Mouse (Mus musculus): Measurements from ENCODE around the gene Rnf39. TPM values are rescaled to one million over a fixed set of nuclear protein-coding genes. Genes with fewer than 3 reads are reported as not detected.

Gene Rnf39
- polyA plus RNA-seq, 1 experiment from 2014 or later = 0.46 TPM

DNA sequence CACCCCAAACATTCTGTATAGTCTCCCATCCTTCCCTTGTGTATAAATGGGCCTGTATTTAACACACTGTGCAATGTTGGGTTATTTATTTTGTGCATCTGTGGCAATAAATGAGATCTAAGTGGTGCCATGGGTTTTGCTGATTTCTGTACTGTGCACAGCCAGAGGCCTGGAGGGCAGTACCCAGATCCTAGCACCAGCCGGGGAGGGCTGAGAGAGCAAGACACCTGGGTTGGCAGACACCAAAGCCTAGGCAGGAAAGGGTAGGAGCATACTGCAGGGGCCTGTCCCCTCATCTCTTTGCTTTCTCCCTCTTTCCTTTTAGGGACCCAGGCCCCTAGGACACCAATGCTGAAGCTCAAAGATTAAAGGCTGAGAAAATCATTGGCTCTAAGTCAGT is 5.6 kb downstream of the Rnf39 start:
- DNase-seq (ENCODE audit: low spot score, missing footprints) (peak; percentile 65), ATAC-seq (ENCODE audit: low FRiP score) (no peak)
- Histone ChIP-seq H3K4me2 (no peak overlapping the region), H3K4me3 (ENCODE audit: low read depth, low read length) (no peak overlapping the region), H3K36me3 (ENCODE audit: control insufficient read depth, insufficient read depth, low read length) (peaks cover 7% of the 10 kb centered on the region; the same call in 1 of the 2 replicates), H3K27ac (ENCODE audit: low read depth, low read length) (no peak overlapping the region), H3K4me1 (ENCODE audit: control insufficient read depth, insufficient read depth, low read length) (peaks cover 14% of the 10 kb centered on the region), H3K27me3 (ENCODE audit: control insufficient read depth, insufficient read depth, low read length) (peaks cover 28% of the 10 kb centered on the region), H3K9me3 (ENCODE audit: control insufficient read depth, low read length) (no peaks in the 10 kb centered on the region), H3K9ac (ENCODE audit: low read length) (no peak overlapping the region)
- WGBS = 96% methylated on average over 1 of the region's 1 CpGs

DNA sequence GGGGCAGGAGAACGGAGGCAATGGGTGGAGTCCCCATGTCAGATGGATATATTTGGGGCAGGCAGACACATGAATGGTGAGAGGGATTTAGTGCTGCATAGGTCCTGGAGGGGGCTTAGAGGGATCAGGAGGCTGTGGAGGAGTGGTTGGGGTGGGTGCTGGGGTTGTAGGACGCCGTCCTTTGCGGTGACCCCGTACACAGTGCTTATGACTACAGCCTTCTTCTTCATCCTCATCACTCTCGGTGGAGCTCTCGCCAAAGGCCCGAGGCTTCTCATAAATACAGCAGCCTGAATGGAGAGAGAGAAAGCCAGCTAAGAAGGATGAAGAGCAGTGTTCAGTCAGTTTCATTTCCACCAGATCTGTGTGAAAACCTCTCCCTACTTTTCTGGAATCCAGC is 6.5 kb downstream of the Rnf39 start:
- no peak overlapping the region for H3K4me3 ChIP-seq (ENCODE audit: low read depth, low read length)
- H3K9ac ChIP-seq (ENCODE audit: low read length) = no peak overlapping the region
- WGBS = 89% methylated on average over 8 of the region's 8 CpGs
- ATAC-seq (ENCODE audit: low FRiP score) = no peak
- H3K4me1 ChIP-seq (ENCODE audit: control insufficient read depth, insufficient read depth, low read length) = peaks cover 14% of the 10 kb centered on the region
- DNase-seq (ENCODE audit: low spot score, missing footprints) = peak; percentile 12
- no peak overlapping the region for H3K4me2 ChIP-seq
- H3K9me3 ChIP-seq (ENCODE audit: control insufficient read depth, low read length) = no peaks in the 10 kb centered on the region
- peaks cover 7% of the 10 kb centered on the region; the same call in 1 of the 2 replicates for H3K36me3 ChIP-seq (ENCODE audit: control insufficient read depth, insufficient read depth, low read length)
- no peak overlapping the region for H3K27ac ChIP-seq (ENCODE audit: low read depth, low read length)
- peaks cover 18% of the 10 kb centered on the region for H3K27me3 ChIP-seq (ENCODE audit: control insufficient read depth, insufficient read depth, low read length)

DNA sequence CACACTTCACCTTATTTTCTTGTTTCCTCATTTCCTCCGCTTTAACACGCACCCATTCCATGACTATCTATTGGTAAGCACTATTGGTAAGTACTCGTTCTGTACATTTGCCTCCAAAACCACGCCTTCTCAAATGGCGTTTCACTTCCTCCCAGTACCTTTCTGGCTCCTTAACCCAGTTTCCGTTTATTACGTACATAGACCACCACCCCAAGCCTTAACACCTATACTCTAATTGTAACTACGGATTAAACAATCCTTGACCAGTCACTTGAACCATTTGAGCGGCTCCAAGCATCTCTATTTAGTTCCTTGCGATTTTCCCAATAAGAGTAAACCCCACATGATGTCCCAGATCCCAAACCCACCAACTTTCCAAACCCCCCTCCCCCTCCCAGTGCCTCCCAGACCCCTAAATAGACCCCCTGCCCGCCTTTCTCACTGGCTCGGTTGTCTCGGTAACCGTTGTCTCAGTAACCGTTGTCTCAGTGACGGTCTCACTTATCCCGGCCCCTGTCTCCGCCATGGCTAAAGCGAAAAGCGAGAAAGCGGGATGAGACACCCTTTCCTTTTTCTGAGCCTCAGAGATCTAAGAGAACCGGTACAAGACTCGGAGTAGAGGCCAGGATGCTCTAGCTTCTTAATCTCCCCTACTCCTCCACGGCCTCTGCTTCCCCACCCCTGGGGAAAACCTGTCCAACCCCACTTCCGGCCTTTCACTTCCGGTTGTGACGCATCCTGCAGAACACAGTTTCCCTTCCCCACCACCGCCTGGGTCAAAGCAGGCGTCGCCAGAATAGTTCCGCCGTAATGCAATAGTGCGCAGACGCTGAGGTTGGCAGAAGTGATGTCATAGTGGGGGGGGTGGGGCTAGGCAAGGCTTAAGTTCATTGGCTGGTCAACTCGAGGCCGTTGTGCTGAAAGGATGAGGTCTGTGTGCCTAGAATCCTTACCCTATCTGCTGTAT is 8.5 kb downstream of the Rnf39 start, which contains the start of gene Ppp1r11:
Gene Ppp1r11, minus strand, starts transcription at position 761 of the 967 bp plus-strand sequence.
- Histone ChIP-seq H3K4me1 (ENCODE audit: control insufficient read depth, insufficient read depth, low read length) (peaks cover 14% of the 10 kb centered on the region), H3K4me3 (ENCODE audit: low read depth, low read length) (peak within 1 kb of the TSS; percentile 60), H3K27ac (ENCODE audit: low read depth, low read length) (peak within 1 kb of the TSS; percentile 77), H3K4me2 (peak within 1 kb of the TSS; percentile 56), H3K27me3 (ENCODE audit: control insufficient read depth, insufficient read depth, low read length) (peaks cover 4% of the 10 kb centered on the region; the same call in 1 of the 2 replicates), H3K9me3 (ENCODE audit: control insufficient read depth, low read length) (no peaks in the 10 kb centered on the region), H3K9ac (ENCODE audit: low read length) (peak within 1 kb of the TSS; percentile 74), H3K36me3 (ENCODE audit: control insufficient read depth, insufficient read depth, low read length) (peaks cover 7% of the 10 kb centered on the region; the same call in 1 of the 2 replicates)
- WGBS = 2% methylated on average over 36 of the region's 36 CpGs
- ATAC-seq (ENCODE audit: low FRiP score) = peak; percentile 96
- DNase-seq (ENCODE audit: low spot score, missing footprints) = peak; percentile 99

GRCm38 (mm10) chr17:36952631-36953030 is 9.9 kb downstream of the Rnf39 start:
- DNase-seq (ENCODE audit: low spot score, missing footprints) (peak; percentile 72), ATAC-seq (ENCODE audit: low FRiP score) (no peak)
- Histone ChIP-seq H3K4me3 (ENCODE audit: low read depth, low read length) (no peak overlapping the region), H3K4me1 (ENCODE audit: control insufficient read depth, insufficient read depth, low read length) (peaks cover 13% of the 10 kb centered on the region), H3K9ac (ENCODE audit: low read length) (no peak overlapping the region), H3K9me3 (ENCODE audit: control insufficient read depth, low read length) (no peaks in the 10 kb centered on the region), H3K27ac (ENCODE audit: low read depth, low read length) (no peak overlapping the region), H3K36me3 (ENCODE audit: control insufficient read depth, insufficient read depth, low read length) (peaks cover 7% of the 10 kb centered on the region; the same call in 1 of the 2 replicates), H3K4me2 (no peak overlapping the region), H3K27me3 (ENCODE audit: control insufficient read depth, insufficient read depth, low read length) (no peaks in the 10 kb centered on the region)
- WGBS = 89% methylated on average over 2 of the region's 2 CpGs

- ATAC-seq (ENCODE audit: low FRiP score) (no peak), DNase-seq (ENCODE audit: low spot score, missing footprints) (no peak)
- H3K27me3 ChIP-seq (ENCODE audit: control insufficient read depth, insufficient read depth, low read length) = no peaks in the 10 kb centered on the region
- no peaks in the 10 kb centered on the region for H3K9me3 ChIP-seq (ENCODE audit: control insufficient read depth, low read length)
- H3K4me1 ChIP-seq (ENCODE audit: control insufficient read depth, insufficient read depth, low read length) = peaks cover 14% of the 10 kb centered on the region
- H3K36me3 ChIP-seq (ENCODE audit: control insufficient read depth, insufficient read depth, low read length) = peaks cover 7% of the 10 kb centered on the region; the same call in 1 of the 2 replicates
- no peak overlapping the region for H3K27ac ChIP-seq (ENCODE audit: low read depth, low read length)
- H3K9ac ChIP-seq (ENCODE audit: low read length) = no peak overlapping the region
- WGBS = 86% methylated on average over 1 of the region's 1 CpGs
- H3K4me3 ChIP-seq (ENCODE audit: low read depth, low read length) = no peak overlapping the region
- no peak overlapping the region for H3K4me2 ChIP-seq
These were observed 10.3 kb downstream of the Rnf39 start for GRCm38 (mm10) chr17:36953062-36953461.

- Histone ChIP-seq H3K9ac (ENCODE audit: low read length) (peak within 1 kb of the TSS; percentile 84), H3K4me2 (peak within 1 kb of the TSS; percentile 75), H3K4me1 (ENCODE audit: control insufficient read depth, insufficient read depth, low read length) (peaks cover 10% of the 10 kb centered on the region), H3K9me3 (ENCODE audit: control insufficient read depth, low read length) (no peaks in the 10 kb centered on the region), H3K27ac (ENCODE audit: low read depth, low read length) (no peak within 1 kb of the TSS), H3K4me3 (ENCODE audit: low read depth, low read length) (peak within 1 kb of the TSS; percentile 69), H3K36me3 (ENCODE audit: control insufficient read depth, insufficient read depth, low read length) (no peaks in the 10 kb centered on the region), H3K27me3 (ENCODE audit: control insufficient read depth, insufficient read depth, low read length) (no peaks in the 10 kb centered on the region)
- ATAC-seq (ENCODE audit: low FRiP score) = peak; percentile 98
- WGBS = under 1% methylated on average over 46 of the region's 46 CpGs
- peak; percentile 100 for DNase-seq (ENCODE audit: low spot score, missing footprints)
These were observed 15.5 kb downstream of the Rnf39 start, which contains the start of the genes Znrd1 and Znrd1as for GRCm38 (mm10) chr17:36957999-36958743. Gene Znrd1, minus strand, starts transcription at chr17:36958559. Gene Znrd1as, plus strand, starts transcription at chr17:36958592.

DNA sequence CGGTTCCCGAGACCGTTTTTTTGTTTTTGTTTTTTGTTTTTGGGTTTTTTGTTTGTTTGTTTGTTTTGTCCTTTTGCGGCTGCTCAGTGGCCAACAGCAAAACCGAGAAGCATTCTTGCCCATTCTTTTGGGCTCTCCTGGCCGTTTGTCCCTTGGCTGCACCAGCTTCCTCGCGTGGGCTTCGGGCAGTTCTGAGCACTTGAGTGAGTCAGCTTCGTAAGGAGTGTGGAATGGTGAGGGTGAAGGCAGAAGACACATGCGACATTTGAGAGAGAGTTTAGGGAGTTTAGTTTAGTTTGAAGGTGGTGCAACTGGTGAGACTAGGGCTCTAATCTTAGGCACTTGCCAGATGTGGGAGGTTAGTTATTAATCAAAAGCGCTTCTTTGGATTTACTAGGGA is 16.2 kb downstream of the Rnf39 start:
- no peak for ATAC-seq (ENCODE audit: low FRiP score)

GRCm38 (mm10) chr17:36961125-36961524 is 18.4 kb downstream of the Rnf39 start:
- no peak for ATAC-seq (ENCODE audit: low FRiP score)
- no peak overlapping the region for H3K9ac ChIP-seq (ENCODE audit: low read length)
- no peaks in the 10 kb centered on the region for H3K36me3 ChIP-seq (ENCODE audit: control insufficient read depth, insufficient read depth, low read length)
- no peak overlapping the region for H3K27ac ChIP-seq (ENCODE audit: low read depth, low read length)
- no peak overlapping the region for H3K4me2 ChIP-seq
- WGBS = 79% methylated on average over 1 of the region's 1 CpGs
- H3K9me3 ChIP-seq (ENCODE audit: control insufficient read depth, low read length) = no peaks in the 10 kb centered on the region
- no peaks in the 10 kb centered on the region for H3K27me3 ChIP-seq (ENCODE audit: control insufficient read depth, insufficient read depth, low read length)
- peak; percentile 72 for DNase-seq (ENCODE audit: low spot score, missing footprints)
- peaks cover 10% of the 10 kb centered on the region for H3K4me1 ChIP-seq (ENCODE audit: control insufficient read depth, insufficient read depth, low read length)
- no peak overlapping the region for H3K4me3 ChIP-seq (ENCODE audit: low read depth, low read length)

More for the DNA sequence above, 16.2 kb downstream of the Rnf39 start:
- no peaks in the 10 kb centered on the region for H3K36me3 ChIP-seq (ENCODE audit: control insufficient read depth, insufficient read depth, low read length)
- peak overlapping the region; percentile 69 for H3K4me3 ChIP-seq (ENCODE audit: low read depth, low read length)
- 13% methylated on average over 12 of the region's 12 CpGs for WGBS
- H3K4me1 ChIP-seq (ENCODE audit: control insufficient read depth, insufficient read depth, low read length) = peaks cover 10% of the 10 kb centered on the region
- peak overlapping the region; percentile 84 for H3K9ac ChIP-seq (ENCODE audit: low read length)
- H3K4me2 ChIP-seq = peak overlapping the region; percentile 75
- no peaks in the 10 kb centered on the region for H3K9me3 ChIP-seq (ENCODE audit: control insufficient read depth, low read length)
- DNase-seq (ENCODE audit: low spot score, missing footprints) = no peak
- H3K27me3 ChIP-seq (ENCODE audit: control insufficient read depth, insufficient read depth, low read length) = no peaks in the 10 kb centered on the region
- no peak overlapping the region for H3K27ac ChIP-seq (ENCODE audit: low read depth, low read length)

All from midbrain, embryonic 11.5 days (tissue).